In the genomic region with DNA sequence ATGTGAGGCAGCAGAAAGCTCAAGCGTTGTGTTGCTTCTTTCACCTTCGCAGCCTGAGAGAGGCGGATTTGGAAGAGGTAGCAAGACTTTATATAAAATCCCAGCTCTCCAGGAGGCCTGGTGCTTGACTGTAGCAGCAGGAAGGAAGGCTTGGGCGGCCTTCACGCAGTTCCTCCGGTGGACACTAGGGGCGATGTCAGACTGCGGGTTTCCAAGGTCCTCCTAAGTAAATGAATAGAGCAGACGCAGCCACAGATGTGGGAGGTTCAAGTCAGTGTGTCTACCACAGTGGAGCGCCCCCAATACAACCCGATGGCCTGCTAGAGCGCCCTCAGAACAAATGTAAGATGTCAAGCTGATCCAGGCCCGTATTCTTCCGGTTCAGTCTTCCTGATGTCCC, we compare ENCODE assay signal across 9 mouse cellular contexts.
A peak's percentile ranks its signal among the peaks of the same experiment; 100 is the strongest.
DNase-seq lines count a peak whose midpoint lies in the region; ATAC-seq and TF ChIP-seq lines count a peak whose summit lies in the region.
"Had no signal": no experiment of that assay in that cellular context is flagged by ENCODE, and none has a peak within 500 bp of the region (broad histone marks: within the 10 kb centered on the region; RNA-seq: fewer than 3 reads in every experiment).

No protein-coding gene starts in this region.

- no peaks in the 10 kb centered on the region for H3K4me1 ChIP-seq in heart, embryonic 11.5 days (ENCODE audit: control insufficient read depth, insufficient read depth, low read length)
- H3K4me1 ChIP-seq in bone marrow, adult 2 months (ENCODE audit: control insufficient read depth, insufficient read depth, low read length) = no peaks in the 10 kb centered on the region
- no peaks in the 10 kb centered on the region for H3K4me1 ChIP-seq in hindbrain, embryonic 11.5 days (replicated peaks; ENCODE audit: control insufficient read depth, insufficient read depth, low read length)
- peaks cover 4% of the 10 kb centered on the region; the same call in 1 of the 2 replicates for H3K4me1 ChIP-seq in midbrain, embryonic 12.5 days

- H3K4me3 ChIP-seq in heart, embryonic 11.5 days (ENCODE audit: low read depth, low read length) = no peak overlapping the region
- H3K4me3 ChIP-seq in bone marrow, adult 2 months (replicated peaks; ENCODE audit: control insufficient read depth, low read depth, low read length) = no peak overlapping the region
- no peak overlapping the region for H3K4me3 ChIP-seq in hindbrain, embryonic 11.5 days (ENCODE audit: low read depth, low read length)
- no peak overlapping the region for H3K4me3 ChIP-seq in left cerebral cortex, adult 2 months
- H3K4me3 ChIP-seq in midbrain, embryonic 12.5 days = no peak overlapping the region
- H3K4me3 ChIP-seq: megakaryocyte, embryonic 14.5 days had no signal

- no peaks in the 10 kb centered on the region for H3K9me3 ChIP-seq in heart, embryonic 11.5 days (replicated peaks; ENCODE audit: control insufficient read depth, low read length)
- no peaks in the 10 kb centered on the region for H3K9me3 ChIP-seq in hindbrain, embryonic 11.5 days (ENCODE audit: control insufficient read depth, low read length)
- H3K9me3 ChIP-seq in midbrain, embryonic 12.5 days = no peaks in the 10 kb centered on the region
- H3K9me3 ChIP-seq: megakaryocyte, embryonic 14.5 days had no signal

- H3K9ac ChIP-seq in heart, embryonic 11.5 days (ENCODE audit: low read depth, low read length) = no peak overlapping the region
- no peak overlapping the region for H3K9ac ChIP-seq in hindbrain, embryonic 11.5 days (ENCODE audit: low read depth, low read length)
- no peak overlapping the region for H3K9ac ChIP-seq in midbrain, embryonic 12.5 days (replicated peaks)

- ATAC-seq in heart, embryonic 11.5 days (replicated peaks; ENCODE audit: insufficient number of reproducible peaks, low FRiP score, low TSS enrichment) = no peak
- ATAC-seq in erythroid progenitor cell, adult 5-6 weeks (replicated peaks; ENCODE audit: low FRiP score, poor library complexity, severe bottlenecking) = 0 out of 2 replicates have a peak, but pooled peaks have one; percentile 59
- 0 out of 2 replicates have a peak, but pooled peaks have one; percentile 15 for ATAC-seq in hindbrain, embryonic 11.5 days (ENCODE audit: low FRiP score)
- 0 out of 2 replicates have a peak, but pooled peaks have one; percentile 21 for ATAC-seq in midbrain, embryonic 12.5 days (ENCODE audit: low FRiP score, low read depth)

- H3K4me2 ChIP-seq in heart, embryonic 11.5 days = no peak overlapping the region
- H3K4me2 ChIP-seq in hindbrain, embryonic 11.5 days (replicated peaks; ENCODE audit: low read depth, low read length) = no peak overlapping the region
- no peak overlapping the region for H3K4me2 ChIP-seq in midbrain, embryonic 12.5 days (replicated peaks)

- peak; percentile 64 for TF ChIP-seq CTCF in bone marrow, adult 2 months (IDR thresholded peaks at IDR 0.05; ENCODE audit: control insufficient read depth, insufficient read depth, low read length)
- TF ChIP-seq CTCF in left cerebral cortex, adult 2 months (IDR thresholded peaks at IDR 0.05) = peak; percentile 92

- no peak for TF ChIP-seq POLR2A in bone marrow, adult 2 months (IDR thresholded peaks at IDR 0.05; ENCODE audit: borderline replicate concordance, control insufficient read depth, low read depth, low read length)

- no peaks in the 10 kb centered on the region for H3K27me3 ChIP-seq in heart, embryonic 11.5 days (ENCODE audit: control insufficient read depth, insufficient read depth, low read length)
- H3K27me3 ChIP-seq in hindbrain, embryonic 11.5 days (ENCODE audit: control insufficient read depth, insufficient read depth, low read length) = no peaks in the 10 kb centered on the region
- H3K27me3 ChIP-seq in midbrain, embryonic 12.5 days = no peaks in the 10 kb centered on the region

- intact Hi-C loops in left cerebral cortex, adult 2 months (cut with DNase I) = loop anchor here (5.0 to 10.0 kb wide), 4 partner anchors 275 to 487 kb away; no protein-coding TSS in a partner anchor

- no peaks in the 10 kb centered on the region for H3K36me3 ChIP-seq in heart, embryonic 11.5 days (ENCODE audit: control insufficient read depth, insufficient read depth, low read length)
- H3K36me3 ChIP-seq in hindbrain, embryonic 11.5 days (ENCODE audit: control insufficient read depth, insufficient read depth, low read length) = no peaks in the 10 kb centered on the region
- H3K36me3 ChIP-seq in midbrain, embryonic 12.5 days = no peaks in the 10 kb centered on the region

- 18% methylated on average over 14 of the region's 14 CpGs for WGBS in heart, embryonic 11.5 days (ENCODE audit: insufficient replicate concordance)
- WGBS in bone marrow, adult 2 months = 20% methylated on average over 14 of the region's 14 CpGs
- 23% methylated on average over 14 of the region's 14 CpGs for WGBS in hindbrain, embryonic 11.5 days
- 22% methylated on average over 14 of the region's 14 CpGs for WGBS in midbrain, embryonic 12.5 days

- no peak overlapping the region for H3K27ac ChIP-seq in heart, embryonic 11.5 days (ENCODE audit: low read depth, low read length)
- H3K27ac ChIP-seq in bone marrow, adult 2 months (ENCODE audit: control insufficient read depth, insufficient read depth, low read depth, low read length, poor library complexity) = no peak overlapping the region
- H3K27ac ChIP-seq in hindbrain, embryonic 11.5 days (ENCODE audit: low read depth, low read length) = no peak overlapping the region
- no peak overlapping the region; the same call in 1 of the 2 replicates for H3K27ac ChIP-seq in left cerebral cortex, adult 2 months
- H3K27ac ChIP-seq in midbrain, embryonic 12.5 days (replicated peaks) = no peak overlapping the region

- DNase-seq in heart, adult 11 months = peak; percentile 92
- DNase-seq in hindbrain, embryonic 11.5 days (ENCODE audit: low spot score) = peak; percentile 84
- DNase-seq in left cerebral cortex, adult 2 months (ENCODE audit: extremely low spot score in 1 of 2, low spot score in 2 of 2) = peak; percentile 75 to 89
- peak; percentile 19 to 53 for DNase-seq in spleen, postnatal 14 days (ENCODE audit: low spot score in 2 of 2)

Comparison
In these comparisons a context has a peak if more than half of its experiments do, and no peak if none do; other contexts are left out.
1. DNase-seq: peak in every context shown above with its lines; median percentile 92 in heart, adult 11 months; 84 in hindbrain, embryonic 11.5 days; 82 in left cerebral cortex, adult 2 months; 36 in spleen, postnatal 14 days.